Mouse (Mus musculus) CH12F3 (cell line): ENCODE data around the gene Sarm1.

Source experiments
- in situ Hi-C: fragments of 300-500 bp; cut with MboI; formaldehyde crosslinking; loops from 2 replicates; pipeline ENCODE4 v1.14.3; 2020; ENCODE audit warnings: low sequenced_read_pairs

Sarm1 gene

GRCm38 (mm10) chr11:78465568-78466180 is 31.9 kb downstream of the Sarm1 start, which contains the start of gene Slc46a1:
Gene Slc46a1, plus strand, starts transcription at chr11:78465697.
- in situ Hi-C loops: no loop called here

DNA sequence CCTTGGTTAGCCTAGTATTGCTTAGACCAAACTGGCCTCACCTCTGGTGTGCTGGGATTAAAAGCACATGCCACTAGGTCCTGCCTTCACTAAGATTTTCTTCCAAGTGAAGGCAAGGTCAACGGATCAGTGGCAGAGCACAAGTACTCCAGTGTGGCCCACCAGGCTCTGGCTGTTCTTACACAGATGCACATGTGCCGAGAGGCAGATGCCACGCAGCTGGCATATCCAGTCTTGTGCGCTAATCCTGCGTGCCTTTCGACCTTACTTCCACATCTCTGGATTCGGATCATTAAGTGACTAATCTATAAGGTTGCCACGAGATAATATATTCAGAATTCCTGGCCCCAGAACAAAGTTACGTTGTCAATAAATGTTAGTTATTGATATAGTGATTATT is 32.4 kb downstream of the Sarm1 start:
- in situ Hi-C loops: no loop called here

DNA sequence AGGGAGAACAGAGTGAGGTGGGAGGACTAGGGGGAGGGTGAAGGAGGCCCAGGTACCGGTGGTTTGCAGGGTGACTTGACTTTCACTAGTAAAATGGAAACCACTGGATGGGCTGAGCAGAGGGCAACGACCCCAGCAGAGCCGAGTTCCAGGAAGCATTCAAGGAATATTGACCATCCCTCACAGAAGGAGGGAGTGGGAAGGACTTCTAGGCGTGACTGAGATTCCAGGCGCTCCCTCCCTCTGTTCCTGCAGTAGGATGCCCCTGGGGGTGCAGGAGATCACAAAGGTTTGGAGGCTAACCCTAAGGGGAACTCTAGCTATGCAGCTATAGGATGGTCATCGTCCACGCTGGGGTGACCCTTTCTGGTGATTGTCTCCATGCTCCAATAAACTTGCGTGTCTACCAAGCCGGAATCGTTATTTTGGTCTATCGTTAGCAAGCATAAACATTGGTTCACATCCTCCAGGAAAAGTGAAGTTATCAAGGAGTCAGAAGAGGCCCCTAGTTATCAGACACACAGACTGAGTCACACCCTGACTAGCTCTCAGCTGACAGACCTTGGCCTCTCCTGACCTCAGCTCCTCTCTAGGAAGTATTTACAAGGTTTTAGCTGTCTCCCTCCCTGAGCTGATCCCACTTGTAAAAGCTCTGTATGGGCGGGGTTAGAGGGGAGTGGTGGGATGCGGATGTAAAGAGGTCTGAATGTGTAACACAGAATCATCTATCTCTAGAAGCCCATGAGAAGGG is 34.1 kb downstream of the Sarm1 start:
- in situ Hi-C loops: no loop called here

- in situ Hi-C loops: no loop called here
These were observed 34.9 kb downstream of the Sarm1 start for GRCm38 (mm10) chr11:78462669-78463068.

DNA sequence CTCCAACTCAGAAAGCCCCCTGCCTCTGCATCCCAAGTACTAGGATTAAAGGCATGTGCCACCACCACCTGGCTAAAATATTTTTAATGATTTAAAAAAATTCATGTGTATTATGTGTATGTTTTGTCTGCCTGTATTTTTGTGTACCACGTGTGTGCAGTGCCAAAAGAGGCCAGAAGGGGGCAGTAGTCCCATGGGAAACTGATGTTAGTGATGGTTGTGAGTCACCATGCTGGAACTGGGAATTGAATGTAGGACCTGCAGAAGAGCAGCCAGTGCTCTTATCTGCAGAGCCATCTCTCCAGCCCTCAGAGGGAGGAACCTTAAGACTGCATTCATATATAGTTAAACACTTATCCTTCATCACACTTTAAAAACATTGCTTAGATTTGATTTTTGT is 35.7 kb downstream of the Sarm1 start:
- in situ Hi-C loops: no loop called here

DNA sequence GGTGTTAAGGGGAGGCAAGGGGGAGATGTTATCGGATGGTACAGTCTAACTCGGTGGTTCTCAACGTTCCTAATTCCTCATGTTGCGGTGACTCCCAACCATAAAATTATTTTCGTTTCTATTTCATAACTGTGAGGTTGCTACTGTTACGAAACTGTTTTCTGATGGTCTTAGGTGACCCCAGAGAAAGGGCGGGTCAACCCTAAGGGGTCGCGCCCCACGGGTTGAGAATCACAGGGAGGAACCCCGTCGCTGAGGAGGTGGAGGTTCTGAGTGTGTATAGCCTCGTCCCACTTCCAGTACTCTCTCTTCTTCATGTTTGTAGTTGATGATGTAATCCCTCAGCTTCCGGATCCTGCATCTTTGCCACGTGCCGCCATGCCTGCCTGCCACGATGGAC is 38.8 kb downstream of the Sarm1 start:
- in situ Hi-C loops: no loop called here

- in situ Hi-C loops: no loop called here
These were observed 42.2 kb downstream of the Sarm1 start for GRCm38 (mm10) chr11:78455308-78455707.

DNA sequence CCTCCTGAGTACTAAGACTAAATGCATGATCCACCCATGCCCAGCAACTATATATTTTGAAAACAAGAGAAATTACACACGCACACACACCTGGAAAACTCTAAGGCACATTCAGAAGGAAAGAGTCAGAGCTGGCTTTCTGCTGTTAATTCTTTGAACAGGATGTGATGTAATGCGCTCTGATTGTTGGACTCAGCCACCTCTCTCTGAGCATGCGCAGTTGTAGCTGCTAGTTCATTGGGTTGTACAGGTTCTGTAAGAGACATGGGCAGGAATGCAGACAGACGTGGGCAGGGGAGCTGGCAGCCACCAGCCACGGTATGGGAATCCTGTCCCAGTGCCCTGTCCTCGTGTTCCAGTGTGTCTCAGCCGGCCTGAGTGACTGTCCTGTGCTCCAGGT is 43.3 kb downstream of the Sarm1 start:
- in situ Hi-C loops: no loop called here

GRCm38 (mm10) chr11:78453675-78454074 is 43.9 kb downstream of the Sarm1 start:
- in situ Hi-C loops: no loop called here

- in situ Hi-C loops: no loop called here
These were observed 47.2 kb downstream of the Sarm1 start for GRCm38 (mm10) chr11:78450337-78450736.

- in situ Hi-C loops: no loop called here
These were observed 49.3 kb downstream of the Sarm1 start for GRCm38 (mm10) chr11:78448242-78448641.

GRCm38 (mm10) chr11:78447168-78447567 is 50.4 kb downstream of the Sarm1 start:
- in situ Hi-C loops: no loop called here

DNA sequence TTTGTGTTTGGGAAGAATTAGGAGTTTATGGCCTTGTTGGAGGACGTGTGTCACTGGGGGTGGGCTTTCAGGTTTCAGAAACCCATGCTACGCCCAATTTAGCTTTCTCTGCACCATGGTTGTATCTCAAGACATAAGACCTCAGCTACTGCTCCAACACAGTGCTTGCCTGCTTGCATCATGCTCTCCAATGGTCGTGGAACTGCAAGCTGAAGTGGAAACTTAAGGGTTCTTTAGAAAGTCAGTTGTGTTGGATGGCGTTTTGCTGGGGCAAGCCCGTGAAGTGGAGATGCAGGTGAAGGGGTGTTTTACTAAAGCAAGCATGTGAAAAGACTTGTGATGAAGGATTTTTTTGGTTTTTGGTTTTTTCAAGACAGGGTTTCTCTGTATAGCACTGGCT is 54.4 kb downstream of the Sarm1 start:
- in situ Hi-C loops: no loop called here

DNA sequence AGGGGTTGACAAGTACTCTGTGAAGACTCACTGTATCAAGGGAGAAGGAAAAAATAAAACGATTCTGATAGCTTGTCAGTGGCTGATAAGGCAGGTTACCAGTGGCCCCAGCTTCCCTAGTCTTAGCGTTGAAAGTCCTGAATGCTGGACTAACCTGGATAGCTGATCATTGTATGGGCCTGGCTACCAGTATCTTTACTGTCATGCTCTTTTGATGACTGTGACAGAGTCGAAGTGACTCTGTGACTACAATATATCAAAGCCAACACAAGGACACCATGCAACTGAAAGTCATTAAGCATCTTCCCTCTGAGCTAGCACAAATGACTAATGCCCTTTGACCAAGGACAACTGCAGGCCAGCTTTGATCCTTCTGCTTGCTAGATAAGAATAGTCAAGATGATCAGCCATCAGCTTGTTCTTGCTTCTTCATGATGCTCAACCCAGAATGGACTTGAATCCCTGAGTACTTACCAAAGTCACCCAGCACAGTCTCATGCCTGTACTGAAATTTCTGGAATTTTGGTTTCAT is 59.1 kb downstream of the Sarm1 start:
- in situ Hi-C loops: no loop called here

DNA sequence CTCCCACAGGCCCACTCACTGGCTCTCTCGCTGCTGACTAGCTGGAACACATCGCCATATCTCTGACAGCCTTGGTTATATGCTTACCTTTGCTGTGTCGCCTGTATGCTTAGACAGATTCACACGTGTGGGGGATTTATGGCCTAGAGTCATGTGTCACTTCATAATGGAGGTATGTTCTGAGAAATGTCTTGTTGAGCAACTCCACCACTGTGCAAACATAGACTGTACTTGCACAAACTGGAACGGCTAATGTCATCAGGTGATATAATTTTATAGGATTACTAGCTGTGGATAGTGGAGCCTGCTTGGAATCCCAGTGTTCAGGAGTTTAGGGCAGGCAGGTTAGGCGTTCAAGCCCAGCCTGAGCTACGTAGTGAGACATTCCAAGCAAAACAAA is 60.4 kb downstream of the Sarm1 start:
- in situ Hi-C loops: no loop called here

DNA sequence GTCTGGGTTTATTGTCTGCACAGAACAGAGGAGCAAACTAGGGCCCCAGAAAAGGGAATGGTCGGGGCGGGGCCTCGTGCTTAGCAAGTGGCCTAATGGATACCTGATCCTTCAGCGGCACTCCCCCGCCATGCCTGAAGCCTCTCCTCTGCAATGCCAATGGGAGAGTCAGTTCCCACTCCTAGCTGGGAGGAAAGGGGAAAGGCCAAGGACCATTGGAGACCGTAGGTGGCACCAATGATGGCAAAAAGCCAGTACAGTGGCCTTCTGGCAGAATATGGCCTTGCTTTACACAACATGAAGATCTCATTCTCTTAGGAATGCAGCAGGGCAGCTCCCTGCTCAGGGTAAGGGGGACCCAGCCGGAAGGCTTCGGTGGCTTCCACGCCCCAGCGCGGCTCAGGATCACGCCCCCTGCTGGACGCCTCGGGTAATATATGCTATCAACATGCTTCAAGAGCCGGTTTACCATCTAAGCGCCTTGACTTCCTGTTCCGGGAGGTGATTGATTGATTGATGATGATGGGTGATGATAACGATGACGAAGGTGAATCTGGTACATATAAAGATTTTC is 61.7 kb downstream of the Sarm1 start:
- in situ Hi-C loops: no loop called here

- in situ Hi-C loops: no loop called here
These were observed 63.5 kb downstream of the Sarm1 start for GRCm38 (mm10) chr11:78434052-78434451.

DNA sequence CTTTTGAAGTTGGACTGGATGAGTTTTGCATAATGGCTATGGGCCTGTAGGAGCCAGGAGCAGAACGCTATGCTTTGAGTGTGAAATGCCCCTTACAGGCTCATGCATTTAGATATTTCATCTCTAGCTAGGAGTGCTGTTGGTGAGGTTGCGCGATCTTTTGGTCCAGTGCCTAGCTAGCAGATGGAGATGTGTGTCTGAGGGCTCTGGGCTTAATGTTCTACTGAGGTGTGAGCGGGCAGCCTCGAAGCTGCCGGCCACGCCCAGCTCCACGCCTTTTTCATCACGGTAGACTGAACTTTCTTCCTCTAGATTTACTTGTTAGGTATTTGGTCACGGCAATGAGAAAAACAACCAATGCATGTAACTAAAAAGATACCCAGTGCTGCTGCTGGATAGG is 66.4 kb downstream of the Sarm1 start:
- in situ Hi-C loops: no loop called here

GRCm38 (mm10) chr11:78430195-78430878 is 67.2 kb downstream of the Sarm1 start:
- in situ Hi-C loops: no loop called here

DNA sequence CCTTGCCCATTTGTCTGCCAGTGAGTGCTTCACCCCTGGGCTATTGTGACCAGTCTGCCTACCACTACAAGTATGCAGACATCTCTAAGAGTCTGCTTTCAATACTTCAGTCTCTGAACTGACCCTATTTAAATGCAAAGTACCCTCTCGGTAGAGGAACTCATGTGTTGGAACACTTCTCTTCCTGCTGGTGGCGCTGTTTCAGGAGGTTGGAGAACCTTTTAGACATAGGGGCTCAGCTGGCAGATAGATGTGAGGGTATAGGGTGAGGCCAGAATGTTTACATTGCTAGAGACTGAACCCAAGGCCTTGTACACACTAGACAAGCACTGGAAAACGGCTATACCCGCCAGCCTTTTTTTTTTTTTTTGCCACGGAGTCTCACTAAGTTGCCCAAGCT is 69.2 kb downstream of the Sarm1 start:
- in situ Hi-C loops: no loop called here

DNA sequence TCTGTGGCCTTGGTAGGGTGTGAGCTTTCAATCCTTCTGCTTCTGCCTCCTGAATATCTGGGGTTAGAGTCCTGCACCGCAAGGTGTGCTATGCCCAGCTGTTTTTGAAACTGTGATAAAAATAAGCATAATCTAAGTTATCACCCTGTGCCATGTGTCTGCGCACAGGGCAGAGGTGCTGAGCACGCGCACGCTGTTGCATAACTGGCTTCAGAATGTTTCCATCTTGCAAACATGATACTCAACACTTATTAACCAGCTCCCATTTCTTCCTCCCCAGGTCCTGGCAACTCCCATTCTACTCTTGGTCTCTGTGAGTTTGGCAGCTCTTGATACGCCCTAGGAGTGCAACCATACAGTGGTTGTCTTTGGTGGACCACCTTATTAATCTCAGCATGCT is 69.9 kb downstream of the Sarm1 start:
- in situ Hi-C loops: no loop called here
